Mouse (Mus musculus) neural tube, embryonic 10.5 days (tissue): ENCODE measurements around the gene Defa20.
"Not testable (repeated sequence)": the region's sequence is repeated elsewhere in the genome, so short reads cannot be mapped to it uniquely, and the experiment has no call there.

Source experiments
- DNase-seq: peaks from one replicate; pipeline ENCODE4 v3.0.0-alpha.2; 2017; ENCODE audit warnings: low spot score; ENCODE audit errors: extremely low spot score

Defa20 gene

DNA sequence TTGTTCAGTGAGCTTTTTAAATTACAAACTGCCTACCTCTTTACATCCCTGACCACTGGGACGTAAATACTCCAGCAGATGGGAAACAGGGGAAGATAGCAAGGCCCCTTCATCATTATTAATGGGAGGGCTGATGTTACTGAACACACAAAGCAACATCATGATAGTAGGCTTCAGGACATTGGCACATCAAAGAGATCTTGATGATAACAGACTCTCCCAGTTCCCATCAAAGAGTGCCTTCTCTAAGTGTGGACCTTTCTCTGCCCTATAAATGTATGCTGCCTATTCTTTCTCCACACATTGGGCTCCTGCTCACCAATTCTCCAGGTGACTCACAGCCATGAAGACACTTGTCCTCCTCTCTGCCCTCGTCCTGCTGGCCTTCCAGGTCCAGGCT lies at the start of gene Defa20:
TSS of gene Defa20 (plus strand) at position 301 of the 400 bp plus-strand sequence.
- DNase-seq: not testable (repeated sequence)

DNA sequence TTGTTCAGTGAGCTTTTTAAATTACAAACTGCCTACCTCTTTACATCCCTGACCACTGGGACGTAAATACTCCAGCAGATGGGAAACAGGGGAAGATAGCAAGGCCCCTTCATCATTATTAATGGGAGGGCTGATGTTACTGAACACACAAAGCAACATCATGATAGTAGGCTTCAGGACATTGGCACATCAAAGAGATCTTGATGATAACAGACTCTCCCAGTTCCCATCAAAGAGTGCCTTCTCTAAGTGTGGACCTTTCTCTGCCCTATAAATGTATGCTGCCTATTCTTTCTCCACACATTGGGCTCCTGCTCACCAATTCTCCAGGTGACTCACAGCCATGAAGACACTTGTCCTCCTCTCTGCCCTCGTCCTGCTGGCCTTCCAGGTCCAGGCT lies 19.7 kb downstream of the Defa20 start, which contains the start of gene Defa32:
TSS of gene Defa32 (plus strand) at position 301 of the 400 bp plus-strand sequence.
- not testable (repeated sequence) for DNase-seq
